Mouse (Mus musculus) CD4-positive, CD25-positive, alpha-beta regulatory T cell, adult 2 months (primary cell): ENCODE measurements at regions not wholly inside any gene's neighbourhood (a gene's known extent, or its start where the extent isn't known, plus 50 kb on each side); places are given as distances from the start of the nearest gene placed in this dataset.

Experiments
- DNase-seq: peaks from one replicate; pipeline ENCODE4 v3.0.0-alpha.2; 2012; ENCODE audit warnings: low read depth, low spot score

DNA sequence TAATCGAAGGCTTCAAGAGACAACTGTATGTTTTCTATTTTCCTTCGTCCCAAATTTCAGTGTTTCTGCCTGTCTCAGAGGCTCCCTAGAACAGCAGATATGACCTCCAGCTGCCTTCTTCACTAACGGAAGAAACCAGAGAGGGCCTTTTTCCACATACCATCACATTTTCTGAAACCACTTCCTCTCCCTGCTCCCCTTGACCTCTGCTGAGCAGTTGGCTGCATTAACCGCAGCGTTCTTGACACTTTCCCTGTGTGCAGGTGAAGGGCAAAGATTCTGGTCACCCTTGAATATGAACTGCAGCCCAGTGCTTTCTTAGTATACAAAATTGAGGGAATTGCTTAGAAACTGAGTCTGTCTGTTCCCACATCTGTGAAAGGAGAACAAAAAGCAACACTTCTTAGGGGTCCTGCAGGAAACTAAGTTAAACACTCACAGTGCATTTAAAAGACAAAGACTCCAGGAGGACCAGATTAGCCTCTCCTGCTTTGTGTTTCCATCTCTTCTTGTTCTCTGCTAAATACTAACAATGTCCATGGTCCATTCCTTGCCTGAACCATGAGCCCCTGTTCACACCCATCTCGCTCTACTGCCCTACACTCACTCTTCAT lies 98.4 kb downstream of the Akap11 start:
- peak; percentile 31 for DNase-seq

DNA sequence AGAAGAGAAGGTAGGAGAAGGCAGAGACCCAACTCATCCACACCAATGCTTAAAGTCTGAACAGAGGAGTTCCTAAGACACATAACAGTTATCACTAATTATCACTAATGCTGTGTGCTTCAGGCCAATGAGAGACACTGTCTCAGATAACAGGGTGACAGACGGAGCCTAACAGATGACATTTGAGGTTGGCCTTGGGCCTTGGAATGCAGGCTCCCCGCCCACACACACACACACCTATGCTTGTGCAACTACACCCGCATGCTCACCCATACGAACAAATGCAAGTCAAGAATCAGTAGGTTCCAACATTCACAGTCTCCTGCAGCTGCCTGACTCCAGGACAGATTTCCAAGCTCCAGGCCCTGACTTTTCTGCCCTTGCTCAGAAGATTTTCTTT lies 100.0 kb downstream of the Akap11 start:
- peak; percentile 58 for DNase-seq

- DNase-seq, result peak; percentile 65
Observed at GRCm38 (mm10) chr14:78435982-78436381, 100.6 kb downstream of the Akap11 start.

DNA sequence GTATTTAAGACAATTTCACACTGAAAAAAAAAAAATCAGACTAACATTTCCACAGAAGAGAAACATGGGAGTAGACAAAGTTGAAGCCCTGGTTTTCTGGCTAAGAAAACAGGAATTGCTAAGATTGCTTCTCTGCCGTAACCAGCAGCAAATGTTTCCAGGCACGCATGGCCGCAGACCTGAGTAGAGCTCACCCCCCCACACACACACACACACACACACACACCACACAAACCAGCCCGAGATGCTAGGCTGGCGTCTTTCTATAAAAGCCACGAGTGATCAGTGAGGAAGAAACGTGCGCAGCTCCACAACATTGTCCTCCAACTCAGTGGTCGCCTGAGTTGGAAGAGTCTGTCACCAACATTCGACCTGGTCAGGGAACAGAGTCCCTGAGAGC lies 101.0 kb downstream of the Akap11 start:
- DNase-seq, result peak; percentile 62

DNA sequence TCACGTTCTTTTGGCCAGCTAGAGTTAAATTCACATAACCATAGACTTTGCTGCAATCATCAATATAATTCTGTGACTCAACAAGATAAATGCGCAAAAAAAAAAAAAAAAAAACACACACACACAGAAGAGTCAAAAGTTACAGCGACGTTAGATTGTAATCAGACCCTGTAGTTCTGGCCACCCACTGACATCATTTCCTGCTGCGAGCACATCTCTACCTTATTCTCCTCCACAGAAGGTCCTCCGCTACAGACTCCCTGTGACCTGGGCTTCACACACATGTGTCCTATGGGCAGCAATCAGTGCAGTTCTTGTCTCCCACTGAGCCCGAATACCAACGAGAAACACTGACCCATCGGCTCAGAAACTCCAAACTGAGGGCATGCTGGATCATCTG lies 101.9 kb downstream of the Akap11 start:
- DNase-seq, result peak; percentile 71

DNA sequence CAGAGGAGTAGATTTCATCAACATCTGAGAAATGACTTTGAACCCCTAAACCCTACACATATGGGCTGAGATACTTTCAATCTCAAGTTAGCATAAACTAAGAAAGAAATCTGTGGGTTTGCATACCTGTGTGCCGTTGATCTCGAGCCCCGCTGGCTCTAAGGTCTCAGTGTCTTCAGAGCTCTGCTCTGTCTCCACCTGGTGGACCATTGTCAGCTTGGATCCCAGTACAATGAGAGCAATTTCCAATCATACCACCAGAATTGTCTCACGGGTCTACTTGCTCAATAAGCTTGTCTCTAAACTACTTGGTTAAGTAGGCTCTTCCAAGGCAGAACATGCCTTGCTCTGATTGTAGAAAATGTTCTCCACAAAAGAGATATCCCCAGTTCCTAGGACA lies 102.5 kb downstream of the Akap11 start:
- peak; percentile 81 for DNase-seq

DNA sequence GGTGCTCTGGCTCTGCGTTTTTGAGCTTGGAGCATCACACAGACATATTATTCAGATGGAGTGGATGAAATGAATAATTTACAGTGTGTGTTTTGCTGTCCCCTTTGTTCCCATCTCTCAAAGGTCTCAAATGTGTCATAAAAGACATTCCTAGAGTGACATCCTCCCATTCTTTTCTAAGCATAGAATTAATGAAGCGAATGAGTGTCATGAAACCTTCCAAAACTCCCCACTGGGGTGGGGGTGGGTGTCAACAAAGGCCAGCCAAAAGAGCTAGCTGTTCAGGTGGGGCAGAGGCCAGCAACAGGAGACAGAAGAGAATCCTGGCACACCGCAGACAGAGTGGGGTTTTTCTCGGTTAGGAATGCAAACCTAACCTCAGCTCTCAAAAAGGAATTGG lies 104.1 kb downstream of the Akap11 start:
- no peak for DNase-seq

DNA sequence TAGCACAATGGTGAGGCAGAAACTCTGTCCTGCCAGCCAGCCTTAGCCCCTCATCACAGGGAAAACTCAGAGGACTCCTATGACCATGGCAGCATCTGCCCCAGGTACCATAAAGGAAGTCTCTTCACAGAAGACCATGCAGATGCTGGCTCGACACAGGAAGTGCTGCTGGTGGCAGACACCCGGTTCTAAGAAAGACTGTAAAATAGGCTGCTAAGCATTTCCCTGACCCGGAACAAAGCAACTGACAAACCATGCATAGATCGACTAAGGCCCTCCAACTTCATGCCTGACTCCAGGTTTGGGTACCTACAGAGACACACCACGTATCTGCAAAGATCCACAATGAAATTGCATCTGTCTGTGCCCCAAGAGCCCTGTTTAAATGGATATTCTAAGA lies 104.7 kb downstream of the Akap11 start:
- DNase-seq, result peak; percentile 66

DNA sequence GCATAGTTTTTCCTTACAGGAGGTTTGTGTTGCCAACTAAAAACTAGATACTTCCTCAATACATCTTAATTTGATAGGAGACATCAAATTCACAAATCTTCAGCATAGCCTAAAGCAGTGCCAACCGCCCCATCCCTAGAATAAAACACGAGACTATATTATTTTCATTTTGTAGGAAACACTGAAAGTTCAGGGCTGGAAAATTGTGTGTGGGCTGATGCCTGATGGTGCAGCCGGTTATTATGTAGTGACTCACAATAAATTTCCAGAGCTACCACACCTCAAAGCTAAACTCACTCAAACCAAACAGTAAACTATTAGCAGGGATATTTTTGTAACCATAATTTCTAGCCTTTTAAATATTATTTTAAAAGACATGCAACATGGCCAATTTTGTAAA lies 105.2 kb downstream of the Akap11 start:
- DNase-seq, result no peak

DNA sequence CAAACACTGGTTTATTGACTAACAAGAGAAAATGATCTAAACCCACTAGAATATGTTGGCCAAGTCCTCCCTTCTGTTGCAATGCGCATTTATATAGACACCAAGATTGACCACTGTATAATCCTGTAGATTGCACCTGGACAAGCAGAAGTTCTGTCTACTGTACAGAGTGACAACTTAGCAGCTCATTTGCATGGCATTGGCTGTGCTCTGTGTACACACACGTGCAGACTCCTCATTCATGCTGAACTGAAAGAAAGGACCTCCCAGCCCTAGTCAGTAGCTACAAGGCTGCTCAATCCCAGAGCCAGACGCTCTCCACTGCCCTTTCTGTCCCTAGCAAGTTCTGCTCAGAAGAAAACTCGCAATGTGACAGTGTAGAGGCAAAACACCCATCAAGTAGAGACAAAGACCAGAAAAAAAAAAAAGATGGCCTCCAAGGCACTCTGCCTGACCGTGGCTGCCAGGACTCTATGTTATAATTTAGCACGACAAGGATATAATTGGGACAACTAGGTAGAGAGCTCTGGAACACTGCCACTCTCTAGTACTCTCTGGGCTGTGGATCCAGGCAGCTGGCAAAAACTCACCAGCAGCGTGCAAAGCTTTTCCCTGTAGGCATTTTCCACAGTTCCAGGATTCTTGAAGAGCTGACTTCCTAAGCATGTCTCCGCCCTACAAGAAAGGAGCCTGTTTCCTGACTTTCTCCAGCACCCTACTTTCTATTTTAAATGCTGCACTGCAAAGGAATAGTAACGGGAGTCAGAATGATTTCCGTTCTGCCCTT lies 108.2 kb downstream of the Akap11 start:
- no peak for DNase-seq

DNA sequence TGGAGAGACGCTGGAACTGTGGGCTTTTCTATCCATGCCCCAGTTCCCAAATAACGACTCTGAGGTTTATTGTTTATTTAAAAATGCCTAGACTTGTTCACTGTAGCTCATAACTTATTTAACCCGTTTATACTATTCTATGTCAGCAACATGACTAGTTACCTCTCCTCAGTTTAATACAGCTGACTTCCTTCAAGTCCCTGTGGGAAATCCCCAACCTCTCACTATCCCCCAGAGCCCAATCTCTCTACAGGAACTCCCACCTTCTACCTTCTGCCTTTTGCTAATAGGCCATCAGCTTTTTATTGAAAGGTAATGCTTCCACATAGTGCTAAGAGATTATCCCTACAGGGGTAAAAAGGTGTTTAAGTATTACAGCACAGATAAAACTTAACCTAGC lies 109.5 kb downstream of the Akap11 start:
- DNase-seq, result no peak

- no peak for DNase-seq
Observed at GRCm38 (mm10) chr14:78422601-78423000, 114.0 kb downstream of the Akap11 start.

DNA sequence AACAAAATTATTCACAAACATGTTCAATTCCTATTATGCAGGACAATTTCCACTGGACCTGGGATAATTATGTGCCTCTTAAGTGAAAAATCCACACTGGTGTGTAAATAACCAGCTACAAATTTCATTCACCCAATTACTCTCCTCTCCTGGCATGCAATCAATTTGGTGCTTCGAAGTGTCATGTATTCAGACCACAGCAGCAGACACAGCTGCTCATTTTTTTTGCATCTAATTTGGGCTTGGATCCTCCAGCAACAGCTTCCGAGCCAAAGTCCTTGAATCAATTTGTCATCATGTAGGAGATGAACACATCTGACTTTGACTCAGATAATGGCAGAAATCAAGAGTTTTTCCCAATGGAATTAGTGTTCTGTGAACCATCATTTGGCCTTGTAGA lies 113.1 kb upstream of the Tnfsf11 start:
- DNase-seq, result no peak

DNA sequence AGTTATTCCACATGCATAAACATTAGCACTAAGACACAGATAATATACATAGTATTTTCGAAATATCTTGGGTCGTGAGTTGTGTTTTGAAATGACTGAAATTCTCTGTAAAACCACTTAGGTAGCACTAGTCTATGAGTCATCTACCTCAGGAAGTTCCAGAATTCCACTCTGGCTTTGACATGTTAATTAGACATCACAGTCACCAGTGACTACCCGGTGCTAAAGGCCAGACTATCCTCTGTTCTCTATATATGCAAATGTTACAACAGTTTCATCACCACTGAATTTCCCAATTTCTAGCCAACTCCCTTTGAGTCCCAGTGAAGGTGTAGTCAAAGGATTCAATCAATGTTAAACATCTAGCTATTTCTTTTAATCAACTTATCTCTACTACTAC lies 112.3 kb upstream of the Tnfsf11 start:
- DNase-seq, result peak; percentile 24

GRCm38 (mm10) chr14:78405568-78405967 lies 97.7 kb upstream of the Tnfsf11 start:
- no peak for DNase-seq

- no peak for DNase-seq
Observed at GRCm38 (mm10) chr14:78397914-78398313, 90.1 kb upstream of the Tnfsf11 start.

- no peak for DNase-seq
Observed at GRCm38 (mm10) chr14:78395631-78396030, 87.8 kb upstream of the Tnfsf11 start.

GRCm38 (mm10) chr14:78387011-78387410 lies 79.2 kb upstream of the Tnfsf11 start:
- no peak for DNase-seq

DNA sequence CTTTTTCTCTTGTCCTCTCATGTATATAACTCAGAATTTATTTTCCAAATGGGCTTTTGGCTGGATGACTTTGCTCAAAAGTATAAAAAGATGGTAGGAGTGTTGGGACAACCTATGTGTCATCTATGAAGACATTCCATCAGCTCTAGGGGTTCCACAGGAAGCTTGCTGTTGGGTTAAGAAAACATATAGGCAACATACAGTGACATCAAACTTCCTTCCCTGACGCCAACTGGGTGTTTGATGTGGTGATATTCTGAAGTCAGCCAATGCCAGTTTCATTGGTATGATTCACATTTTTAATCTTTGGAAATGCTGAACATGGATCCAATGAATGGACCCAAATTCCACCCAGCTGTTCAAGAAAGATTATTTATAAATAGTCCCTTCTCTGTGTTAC lies 76.5 kb upstream of the Tnfsf11 start:
- DNase-seq, result peak; percentile 47

GRCm38 (mm10) chr14:78383256-78383709 lies 75.4 kb upstream of the Tnfsf11 start:
- no peak for DNase-seq

- peak; percentile 34 for DNase-seq
Observed at GRCm38 (mm10) chr14:78380011-78380410, 72.2 kb upstream of the Tnfsf11 start.

DNA sequence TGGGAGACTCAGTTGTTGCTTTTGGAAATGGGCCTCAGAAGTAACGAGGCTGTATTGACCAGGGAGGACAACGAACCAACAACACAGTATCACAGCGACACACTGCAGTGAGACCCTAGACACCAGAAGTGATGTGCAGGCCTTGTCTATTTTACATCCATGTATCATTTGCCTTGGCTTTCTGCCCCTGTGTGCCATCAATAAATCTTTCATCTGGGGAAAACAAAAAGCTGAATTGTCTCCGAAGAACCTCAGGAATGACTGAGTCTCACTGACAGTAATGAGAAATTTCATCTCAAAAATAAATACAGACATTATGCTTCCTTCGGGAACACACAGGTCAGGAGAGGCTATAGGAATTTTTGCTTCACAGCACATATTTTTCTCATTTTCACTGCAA lies 68.7 kb upstream of the Tnfsf11 start:
- DNase-seq, result no peak

DNA sequence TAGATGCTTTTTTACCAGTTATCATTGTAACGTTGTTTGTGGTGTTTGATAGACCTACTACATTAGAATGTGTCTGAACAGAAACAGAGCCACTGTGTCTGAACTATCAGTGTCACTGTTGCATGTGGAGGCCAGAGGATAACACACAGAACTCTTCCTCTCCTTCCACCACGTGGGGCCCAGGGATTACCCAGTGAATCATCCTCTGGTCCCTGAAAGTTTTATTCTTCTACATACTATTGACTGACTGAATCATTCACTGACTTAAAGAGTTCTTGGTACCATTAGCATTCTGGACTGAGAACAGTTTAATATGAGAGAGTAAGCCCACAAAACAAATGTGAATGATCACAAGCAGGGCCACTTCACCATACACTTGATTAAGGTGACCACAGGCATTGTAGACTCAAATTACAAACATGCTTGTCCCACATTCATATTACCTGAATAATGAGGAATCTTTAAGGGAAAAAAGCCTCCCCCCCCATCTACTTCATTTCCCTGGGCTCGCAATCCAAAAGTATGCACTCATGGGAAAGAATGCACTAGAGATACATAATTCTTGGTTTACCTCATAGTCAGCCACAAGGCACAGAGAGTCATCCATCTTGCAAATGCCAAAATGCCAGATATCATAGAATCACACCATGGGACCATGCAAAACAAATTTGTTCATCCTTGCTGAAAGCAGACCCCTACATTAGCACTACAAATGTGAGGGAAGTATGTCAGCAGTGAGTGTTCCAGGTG lies 68.1 kb upstream of the Tnfsf11 start:
- DNase-seq, result no peak
